Mouse (Mus musculus): Measurements from ENCODE around the gene Miga2.

DNA sequence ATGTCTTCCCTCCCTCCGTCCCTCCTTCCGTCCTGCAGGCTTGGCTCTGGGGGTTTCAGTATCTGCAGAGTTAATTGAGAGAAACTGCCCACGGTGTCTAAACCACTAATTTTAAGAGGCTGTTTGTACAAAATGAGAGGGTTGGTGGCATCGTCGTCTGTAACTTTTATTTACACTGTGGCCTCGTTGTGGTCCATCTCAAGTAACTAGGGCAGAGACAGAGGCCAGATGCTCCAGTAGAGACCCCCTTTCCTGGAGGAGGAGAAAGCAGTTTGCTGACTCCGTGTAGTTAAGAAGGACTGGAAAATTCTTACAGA is 52.6 kb downstream of the Miga2 start:
- no peak for TF ChIP-seq CTCF (IDR thresholded peaks at IDR 0.05; ENCODE audit: control insufficient read depth, insufficient read depth, insufficient replicate concordance, low read depth, low read length)
- no peak for TF ChIP-seq POLR2A (IDR thresholded peaks at IDR 0.05; ENCODE audit: control insufficient read depth, low read depth, low read length)
